Mouse (Mus musculus) liver, postnatal 0 days (tissue): ENCODE data around the gene Chrm1.

ENCODE experiments used
- CTCF ChIP-seq: sonication (generic); IDR thresholded peaks from 2 replicates; pipeline ENCODE4 v1.5.1; 2016; ENCODE audit warnings: antibody characterized with exemption, low read depth
- EP300 ChIP-seq: IDR thresholded peaks from 2 replicates; pipeline ENCODE4 v1.6.1; 2016; ENCODE audit warnings: antibody characterized with exemption, low read depth, mild to moderate bottlenecking

DNA sequence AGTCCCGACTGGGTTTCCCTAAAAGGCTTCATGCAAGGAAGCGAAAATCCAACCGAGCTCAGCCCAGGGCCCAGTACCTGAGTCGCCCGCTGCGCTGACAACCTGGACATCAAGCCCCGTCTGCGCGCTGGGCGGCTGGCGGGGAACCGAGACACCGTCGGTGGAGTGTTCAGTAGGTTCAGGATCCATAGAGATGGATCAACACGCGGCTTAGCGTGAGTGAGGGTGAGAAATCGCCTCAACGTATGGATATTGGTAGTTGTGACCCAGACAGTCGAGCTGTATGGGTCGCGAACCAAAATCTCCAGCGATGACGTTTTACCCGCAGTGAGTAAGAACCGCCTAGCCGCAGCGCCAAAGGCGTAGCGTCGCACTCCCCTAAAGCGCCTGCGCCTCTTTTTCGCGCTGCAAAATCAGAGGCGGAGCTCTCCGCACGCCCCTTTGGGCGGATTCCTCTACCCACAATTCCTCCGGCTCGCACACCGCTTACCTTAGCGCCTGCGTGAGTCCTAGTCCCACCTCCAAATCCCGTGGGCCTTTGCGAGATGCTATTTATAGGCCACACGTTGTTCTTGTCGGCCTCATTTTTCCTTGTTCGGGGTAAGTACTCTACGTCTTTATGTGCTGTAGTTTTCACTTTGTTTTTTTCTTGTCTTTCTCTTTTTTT lies 59.5 kb downstream of the Chrm1 start, which contains the start of gene Slc3a2:
- TF ChIP-seq CTCF: no peak
- peak; percentile 64; the same call in 1 of the 2 replicates for TF ChIP-seq EP300
